Mouse (Mus musculus): ENCODE data around the gene Abca8b. TPM values are rescaled to one million over a fixed set of nuclear protein-coding genes. Genes with fewer than 3 reads are reported as not detected.

Abca8b gene
- polyA plus RNA-seq, 1 experiment from 2014 or later = 0.12 TPM

Other genes starting within 250 kb of the Abca8b start
- gene 1700012B07Rik, start 167.8 kb downstream of the Abca8b start, polyA plus RNA-seq (2015; fragmentation: Nextera tagmentation; extraction: Ambion mirVana) = 1.2 and 1.3 TPM in 2 replicates
- gene Abca8a, start 100.1 kb upstream of the Abca8b start, polyA plus RNA-seq (2015; fragmentation: Nextera tagmentation; extraction: Ambion mirVana) = 1.8 and 2.0 TPM in 2 replicates
- 0.38 and 0.49 TPM in 2 replicates for gene Abca9, start 172.4 kb upstream of the Abca8b start, polyA plus RNA-seq (2015; fragmentation: Nextera tagmentation; extraction: Ambion mirVana)